Mouse (Mus musculus): ENCODE data around the gene Tgds.
"Not testable (repeated sequence)": the region's sequence is repeated elsewhere in the genome, so short reads cannot be mapped to it uniquely, and the experiment has no call there.

The Tgds gene

GRCm38 (mm10) chr14:118136744-118137452 lies 4.3 kb upstream of the Tgds start, which contains the start of gene Gpr180:
Gpr180 (plus strand) TSS chr14:118137158.
- peak; percentile 92 for ATAC-seq (ENCODE audit: insufficient number of reproducible peaks, low FRiP score, low TSS enrichment)

GRCm38 (mm10) chr14:118131931-118132641 lies 469 bp downstream of the Tgds start:
- no peak for ATAC-seq (ENCODE audit: insufficient number of reproducible peaks, low FRiP score, low TSS enrichment)

- ATAC-seq (ENCODE audit: insufficient number of reproducible peaks, low FRiP score, low TSS enrichment), result no peak
These were observed 1.1 kb downstream of the Tgds start for GRCm38 (mm10) chr14:118131472-118131871.

- ATAC-seq (ENCODE audit: insufficient number of reproducible peaks, low FRiP score, low TSS enrichment), result no peak
These were observed 6.3 kb downstream of the Tgds start for GRCm38 (mm10) chr14:118126301-118126700.

- ATAC-seq (ENCODE audit: insufficient number of reproducible peaks, low FRiP score, low TSS enrichment), result no peak
These were observed 7.8 kb downstream of the Tgds start for GRCm38 (mm10) chr14:118124771-118125170.

DNA sequence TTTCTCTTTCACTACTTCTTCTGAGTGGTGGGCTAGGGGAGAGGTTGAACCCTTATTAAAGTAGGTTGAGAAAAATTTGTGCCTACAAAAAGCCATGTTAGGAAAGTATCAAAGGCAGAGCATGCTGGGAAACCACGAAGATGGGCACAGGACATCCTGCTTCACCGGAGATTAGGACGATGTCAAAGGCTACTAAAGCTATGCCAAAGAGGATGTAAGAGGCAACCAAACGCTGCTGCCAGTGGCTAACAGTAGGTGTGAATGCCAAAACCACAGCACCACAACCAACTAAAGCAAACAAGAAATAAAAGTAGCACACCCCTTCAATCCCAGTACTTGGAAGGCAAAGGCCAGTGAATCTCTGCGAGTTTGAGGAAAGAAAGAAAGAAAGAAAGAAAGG lies 8.4 kb downstream of the Tgds start:
- no peak for ATAC-seq (ENCODE audit: insufficient number of reproducible peaks, low FRiP score, low TSS enrichment)

DNA sequence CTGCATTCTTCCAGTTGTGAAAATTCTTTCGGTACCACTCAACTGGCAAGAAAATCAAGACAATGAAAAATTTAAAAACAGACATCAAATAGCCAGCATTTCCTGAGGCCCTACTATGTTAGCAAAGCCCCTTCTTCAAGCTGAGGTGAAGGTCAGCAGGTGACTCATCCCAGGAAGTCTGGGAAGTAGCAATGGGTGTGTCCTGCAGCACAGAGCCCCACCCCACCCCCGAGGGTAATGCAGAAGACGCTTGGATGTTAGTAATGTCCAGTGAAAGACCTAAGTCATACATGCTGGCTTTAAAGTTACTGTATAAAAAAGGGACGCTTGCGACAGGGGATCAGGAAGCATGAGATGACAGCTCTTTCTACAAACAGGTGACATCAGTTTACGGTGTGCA lies 19.4 kb downstream of the Tgds start:
- ATAC-seq (ENCODE audit: insufficient number of reproducible peaks, low FRiP score, low TSS enrichment), result no peak

DNA sequence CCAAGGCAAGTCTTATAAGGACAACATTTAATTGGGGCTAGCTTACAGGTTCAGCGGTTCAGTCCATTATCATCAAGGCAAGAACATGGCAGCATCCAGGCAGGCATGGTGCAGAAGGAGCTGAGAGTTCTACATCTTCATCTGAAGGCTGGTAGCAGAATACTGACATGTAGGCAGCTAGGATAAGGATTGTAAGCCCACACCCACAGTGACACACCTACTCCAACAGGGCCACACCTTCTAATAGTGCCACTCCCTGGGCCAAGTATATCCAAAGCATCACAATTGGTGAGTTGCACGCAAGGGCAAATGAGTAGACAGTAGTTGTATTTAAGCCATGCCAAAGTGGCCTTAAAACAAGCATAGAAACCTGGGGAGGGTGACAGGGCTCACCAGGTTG lies 25.1 kb downstream of the Tgds start:
- ATAC-seq (ENCODE audit: insufficient number of reproducible peaks, low FRiP score, low TSS enrichment), result not testable (repeated sequence)

DNA sequence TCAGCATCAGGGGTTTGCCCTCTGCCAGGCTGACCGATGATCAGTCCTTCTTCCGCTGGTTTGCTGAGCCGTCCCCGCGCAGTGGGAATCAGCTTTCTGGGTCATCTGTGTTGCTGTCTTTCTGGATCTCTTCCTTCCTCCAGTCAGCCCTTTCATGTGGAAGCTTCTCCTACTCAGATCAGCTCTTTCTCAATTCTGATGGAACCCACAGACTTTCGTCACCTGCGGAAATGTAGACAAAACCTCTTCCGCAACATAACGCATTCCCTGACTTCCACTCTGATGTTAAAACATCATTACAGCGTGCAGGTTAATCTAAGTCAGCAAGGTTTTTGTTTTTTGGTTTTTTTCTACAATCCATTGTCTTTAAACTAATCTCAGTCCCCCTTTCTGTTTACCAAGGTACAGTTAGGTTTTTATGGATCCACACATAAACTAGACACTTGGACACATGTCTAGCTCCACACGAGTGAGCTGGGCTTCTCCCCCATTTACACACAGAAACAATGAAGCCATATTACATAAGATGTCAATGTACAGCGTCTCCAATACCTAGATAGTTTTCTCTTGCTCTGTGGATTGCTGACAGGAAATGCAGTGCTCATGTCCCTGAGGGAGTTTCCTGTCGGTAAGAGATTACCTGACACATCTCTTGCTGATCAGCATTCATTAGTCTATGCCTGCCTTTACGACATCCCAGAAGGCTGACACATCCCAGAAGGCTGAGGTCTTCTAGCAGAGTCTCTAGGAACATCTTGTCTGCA lies 31.1 kb downstream of the Tgds start:
- ATAC-seq (ENCODE audit: insufficient number of reproducible peaks, low FRiP score, low TSS enrichment), result no peak

- ATAC-seq (ENCODE audit: insufficient number of reproducible peaks, low FRiP score, low TSS enrichment), result no peak
These were observed 34.3 kb downstream of the Tgds start for GRCm38 (mm10) chr14:118098265-118098664.

DNA sequence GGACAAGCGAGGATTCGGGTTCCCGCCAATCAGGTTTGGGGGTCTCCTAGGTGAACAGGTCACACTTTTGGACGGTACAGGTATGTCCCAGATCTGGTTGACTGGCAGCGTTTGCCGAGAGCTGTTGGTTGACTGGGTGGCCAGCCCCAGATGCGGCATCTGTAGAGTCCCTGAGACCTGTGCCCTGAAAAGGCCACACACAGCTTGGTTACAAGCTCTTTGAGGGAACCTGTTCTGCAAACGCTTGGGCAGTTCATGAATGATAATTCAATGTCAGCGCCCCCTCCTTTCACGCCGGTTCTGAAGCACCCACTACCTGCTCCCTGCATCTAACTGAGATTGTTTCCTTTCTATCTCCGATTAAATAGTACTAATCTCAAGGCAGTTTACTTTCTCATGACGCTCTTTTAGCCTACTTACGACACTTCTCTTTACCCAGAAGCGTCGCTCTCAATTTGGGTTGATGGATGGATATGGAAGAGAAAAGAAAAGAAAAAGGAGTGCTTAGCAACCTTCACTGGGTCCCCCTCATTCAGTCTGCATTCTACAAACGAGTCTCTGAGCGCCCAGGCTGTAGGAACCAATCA lies 42.7 kb downstream of the Tgds start:
- ATAC-seq (ENCODE audit: insufficient number of reproducible peaks, low FRiP score, low TSS enrichment), result peak; percentile 38; the same call in 1 of the 2 replicates

- peak; percentile 59 for ATAC-seq (ENCODE audit: insufficient number of reproducible peaks, low FRiP score, low TSS enrichment)
These were observed 43.2 kb downstream of the Tgds start for GRCm38 (mm10) chr14:118089215-118089805.

DNA sequence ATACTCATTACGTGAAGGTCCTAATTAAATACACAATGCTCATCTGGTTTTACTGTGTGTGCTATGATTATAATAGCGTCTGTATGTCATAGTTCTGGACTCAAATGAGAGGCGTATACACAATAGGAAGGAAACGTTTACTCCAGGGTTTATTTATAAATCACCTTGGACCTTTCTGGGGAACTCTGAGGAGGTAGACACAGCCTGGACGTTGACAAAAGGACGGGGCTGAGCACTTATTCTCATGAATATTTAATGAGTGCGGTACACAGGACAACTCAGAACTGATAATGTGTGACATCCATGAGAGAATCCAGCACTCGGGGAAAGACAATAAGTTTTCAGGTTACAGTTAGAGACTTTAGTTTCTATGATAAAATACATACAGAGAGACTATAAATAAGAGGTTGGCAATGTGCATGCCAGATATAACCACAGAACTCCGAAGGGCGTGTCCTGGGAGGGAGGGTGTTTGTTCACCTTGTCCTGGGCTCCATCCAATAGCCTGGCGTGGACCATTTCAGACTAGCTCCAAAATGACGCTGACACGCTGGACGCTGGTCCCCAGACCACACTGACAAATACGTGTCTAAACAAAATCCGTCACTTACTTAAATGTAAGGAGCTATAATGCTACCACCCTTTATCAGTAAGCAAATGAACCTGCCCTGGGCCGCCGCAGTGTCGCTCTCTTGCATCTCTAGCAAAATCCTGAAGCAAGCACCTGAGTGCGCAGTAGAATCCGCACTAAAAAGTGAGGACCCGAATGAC lies 43.9 kb downstream of the Tgds start:
- peak; percentile 13; the same call in 1 of the 2 replicates for ATAC-seq (ENCODE audit: insufficient number of reproducible peaks, low FRiP score, low TSS enrichment)

DNA sequence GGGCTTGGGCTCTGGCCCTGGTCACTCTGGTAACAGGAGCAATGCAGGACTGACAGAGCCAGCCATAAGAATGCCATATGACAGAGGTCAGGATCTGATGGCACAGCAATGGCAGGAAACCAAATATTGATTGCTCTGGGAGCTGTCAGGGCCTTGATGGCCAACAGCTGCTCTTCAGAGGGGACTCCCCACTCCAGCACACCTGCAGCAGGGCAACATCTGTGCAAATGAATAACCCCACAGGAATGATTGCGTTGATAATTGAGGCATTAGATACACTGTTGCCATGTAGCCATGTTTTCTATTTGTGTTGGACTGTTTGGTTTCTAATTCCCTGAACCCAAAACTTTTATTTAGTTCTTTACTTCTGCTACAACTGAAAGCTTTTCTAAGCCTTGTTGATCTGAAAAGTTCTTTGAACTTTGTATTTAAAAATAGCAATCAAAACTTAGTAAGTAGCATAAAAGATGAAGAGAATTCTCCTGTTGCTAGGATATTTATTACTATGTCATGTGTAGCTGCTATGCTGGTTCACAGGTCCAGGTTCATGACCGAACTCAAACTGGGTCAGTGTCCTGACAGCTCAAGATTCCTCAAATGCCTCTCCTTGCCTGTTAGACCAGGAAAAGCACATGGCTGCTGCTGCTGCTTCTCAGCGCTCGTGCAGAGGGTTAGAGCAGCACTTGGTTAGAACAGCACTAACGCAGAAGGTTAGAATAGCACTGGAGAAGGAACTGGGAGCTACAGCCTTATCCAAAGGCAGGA lies 46.1 kb downstream of the Tgds start:
- no peak for ATAC-seq (ENCODE audit: insufficient number of reproducible peaks, low FRiP score, low TSS enrichment)

GRCm38 (mm10) chr14:118083851-118084250 lies 48.7 kb downstream of the Tgds start:
- ATAC-seq (ENCODE audit: insufficient number of reproducible peaks, low FRiP score, low TSS enrichment), result no peak

- ATAC-seq (ENCODE audit: insufficient number of reproducible peaks, low FRiP score, low TSS enrichment), result no peak
These were observed 51.9 kb downstream of the Tgds start for GRCm38 (mm10) chr14:118080606-118081005.

DNA sequence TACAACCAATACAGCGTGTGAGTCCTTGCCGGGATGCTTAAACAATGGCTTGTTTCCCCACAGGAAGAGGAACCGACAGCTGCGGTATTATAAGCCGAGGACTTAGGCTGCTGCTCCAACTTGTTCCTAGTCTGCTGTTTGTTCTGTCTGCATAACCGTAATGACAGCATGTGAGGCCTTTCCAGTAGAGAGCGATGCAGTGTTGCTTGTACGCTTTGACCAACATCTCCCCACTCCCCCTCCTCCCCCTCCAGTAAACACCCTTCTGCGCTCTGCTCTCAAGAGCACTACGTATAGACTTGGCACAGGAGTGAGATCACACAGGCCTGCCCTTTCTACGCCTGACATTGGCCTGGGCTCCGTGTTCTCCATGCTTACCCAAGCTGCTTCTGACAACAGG lies 62.5 kb downstream of the Tgds start:
- no peak for ATAC-seq (ENCODE audit: insufficient number of reproducible peaks, low FRiP score, low TSS enrichment)

- ATAC-seq (ENCODE audit: insufficient number of reproducible peaks, low FRiP score, low TSS enrichment), result no peak
These were observed 63.0 kb downstream of the Tgds start for GRCm38 (mm10) chr14:118069439-118070079.
